Mouse (Mus musculus) gastrocnemius, postnatal 10 days (tissue): Measurements from ENCODE around the gene Rasip1. TPM values are rescaled to one million over a fixed set of nuclear protein-coding genes. Genes with fewer than 3 reads are reported as not detected.
"Not testable (repeated sequence)": the region's sequence is repeated elsewhere in the genome, so short reads cannot be mapped to it uniquely, and the experiment has no call there.

Source experiments
- DNase-seq: peaks from one replicate; pipeline ENCODE4 v3.0.0; 2021; ENCODE audit warnings: mixed read lengths
- total RNA-seq, 2 experiments: library from RNA; stranded (reverse); gene quantifications; 2 replicates each; pipeline ENCODE4 v1.2.3; 2021

Gene Rasip1
- total RNA-seq, 2 experiments from 2014 or later, result 17.2 to 19.7 TPM

- peak; percentile 43 for DNase-seq
Observed at GRCm38 (mm10) chr7:45644183-45644582, 16.9 kb downstream of the Rasip1 start.

- no peak for DNase-seq
Observed at GRCm38 (mm10) chr7:45644872-45645590, 17.7 kb downstream of the Rasip1 start.

DNA sequence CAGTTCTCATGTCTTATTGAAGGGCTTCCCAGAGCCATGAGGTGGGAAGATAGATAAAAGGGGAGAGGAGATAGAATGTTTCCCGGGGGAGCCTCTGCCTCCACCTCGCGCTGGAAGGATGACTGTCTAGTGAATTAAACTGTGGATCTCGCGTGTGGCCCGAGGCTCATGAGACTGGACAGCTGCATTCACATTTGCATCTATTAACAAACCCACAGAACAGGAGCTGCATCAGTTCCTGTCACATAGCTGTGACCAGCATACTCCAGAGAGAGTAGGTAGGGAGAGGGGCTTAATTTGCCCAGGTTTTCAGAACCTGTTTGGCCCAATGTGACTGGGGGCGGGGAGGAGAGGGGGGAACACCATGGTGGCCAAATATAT is 18.3 kb downstream of the Rasip1 start:
- DNase-seq, result no peak

- DNase-seq, result no peak
Observed at GRCm38 (mm10) chr7:45646671-45647070, 19.4 kb downstream of the Rasip1 start.

DNA sequence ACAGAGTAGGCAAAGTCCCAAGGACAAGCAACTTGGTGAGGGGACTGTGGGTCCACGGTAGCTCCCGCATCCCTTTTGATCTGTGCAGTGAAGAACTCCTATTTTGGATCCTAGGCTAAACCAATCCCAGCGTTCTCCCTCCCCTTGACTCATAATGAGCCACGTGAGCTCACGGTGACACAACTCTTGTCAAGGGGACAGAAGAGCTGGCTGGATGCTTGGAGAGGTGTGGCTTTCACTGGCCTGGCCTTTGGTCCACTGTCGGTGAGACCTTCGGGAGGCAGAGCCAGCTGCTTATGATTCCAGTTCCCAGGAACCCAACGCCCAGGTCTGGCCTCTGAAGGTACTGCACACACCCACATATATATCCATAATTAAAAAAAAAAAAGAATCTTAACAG is 22.1 kb downstream of the Rasip1 start:
- DNase-seq, result peak; percentile 39

DNA sequence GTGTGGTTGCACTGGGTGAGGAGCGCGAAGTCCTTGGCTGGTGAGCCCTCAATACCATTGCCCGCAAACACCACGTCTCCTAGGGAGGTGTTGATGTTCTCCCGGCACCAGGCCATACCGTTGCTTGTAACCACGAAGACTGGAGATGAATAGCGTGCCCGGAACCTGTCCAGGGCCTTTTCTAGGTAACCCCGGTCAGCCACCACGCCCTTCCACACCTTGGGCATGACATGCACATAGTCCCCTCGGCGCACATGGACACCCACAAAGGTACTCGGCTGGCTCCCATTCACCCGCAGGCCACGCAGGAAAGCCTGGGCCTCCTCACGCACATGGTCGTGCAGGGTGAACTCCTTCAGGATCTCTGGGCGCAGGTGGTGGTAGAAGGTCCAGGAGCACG is 23.2 kb downstream of the Rasip1 start:
- DNase-seq, result not testable (repeated sequence)

GRCm38 (mm10) chr7:45654424-45655047 is 27.2 kb downstream of the Rasip1 start:
- no peak for DNase-seq

GRCm38 (mm10) chr7:45660746-45661478 is 33.6 kb downstream of the Rasip1 start:
- DNase-seq, result no peak

GRCm38 (mm10) chr7:45661702-45662101 is 34.4 kb downstream of the Rasip1 start:
- not testable (repeated sequence) for DNase-seq

- DNase-seq, result no peak
Observed at GRCm38 (mm10) chr7:45665303-45666138, 38.2 kb downstream of the Rasip1 start.

- DNase-seq, result no peak
Observed at GRCm38 (mm10) chr7:45666161-45666560, 38.9 kb downstream of the Rasip1 start, which contains the start of gene Fut2. Gene Fut2 (minus strand): TSS chr7:45666394.

DNA sequence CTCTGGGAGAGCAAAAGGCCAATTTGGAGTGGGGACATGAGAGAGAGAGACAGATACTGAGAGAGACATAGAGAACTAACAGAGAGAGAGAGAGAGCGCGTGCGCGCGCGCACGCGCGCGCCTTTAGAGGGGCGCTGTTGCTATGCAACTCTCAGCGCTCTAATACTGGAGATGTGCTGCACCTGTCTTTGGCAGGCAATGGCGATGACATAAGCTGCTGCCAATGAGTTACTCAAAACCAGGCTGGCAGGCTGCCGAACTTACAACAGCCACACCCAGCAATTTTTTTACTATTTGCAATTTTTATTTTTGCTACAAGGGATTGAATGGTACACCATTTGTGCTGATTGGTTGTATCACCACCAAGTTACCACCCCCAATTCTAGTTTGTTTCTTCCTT is 40.5 kb downstream of the Rasip1 start:
- DNase-seq, result no peak

- DNase-seq, result no peak
Observed at GRCm38 (mm10) chr7:45668921-45669320, 41.6 kb downstream of the Rasip1 start.

GRCm38 (mm10) chr7:45677627-45678295 is 50.5 kb downstream of the Rasip1 start:
- no peak for DNase-seq

- no peak for DNase-seq
Observed at GRCm38 (mm10) chr7:45678513-45678912, 51.2 kb downstream of the Rasip1 start.

DNA sequence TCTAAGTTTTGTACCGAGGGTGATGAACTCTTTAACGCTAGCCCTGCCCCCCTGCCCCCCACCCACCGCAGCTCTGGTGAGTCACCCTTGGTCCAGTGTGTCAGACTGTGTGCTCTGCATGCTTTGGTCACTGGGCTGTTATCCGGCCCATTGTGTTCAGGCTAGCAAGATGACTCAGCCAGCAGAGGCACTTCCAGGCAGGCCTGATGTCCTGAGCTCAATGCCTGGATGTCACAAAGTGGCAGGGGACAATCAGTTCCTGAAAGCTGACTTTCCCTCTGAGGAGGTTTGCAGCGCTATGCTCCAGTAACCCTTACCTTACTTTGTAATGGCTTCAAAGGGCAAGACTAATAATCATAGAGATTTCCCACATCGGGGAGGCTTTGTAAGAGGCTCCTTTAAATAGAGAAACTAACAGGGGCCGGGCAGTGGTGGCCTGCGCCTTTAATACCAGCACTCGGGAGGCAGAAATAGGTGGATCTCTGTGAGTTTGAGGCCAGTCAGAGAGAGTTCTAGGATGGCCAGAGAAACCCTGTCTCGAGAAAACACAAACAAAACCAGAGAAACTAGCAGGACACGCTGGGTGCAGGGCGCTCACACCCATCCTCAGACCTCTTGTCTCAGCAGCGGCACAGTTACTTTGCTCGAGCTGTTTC is 52.8 kb downstream of the Rasip1 start:
- no peak for DNase-seq

GRCm38 (mm10) chr7:45681046-45681736 is 53.9 kb downstream of the Rasip1 start:
- DNase-seq, result no peak

- peak; percentile 92 for DNase-seq
Observed at GRCm38 (mm10) chr7:45682144-45683126, 55.1 kb downstream of the Rasip1 start.

GRCm38 (mm10) chr7:45683396-45684050 is 56.2 kb downstream of the Rasip1 start, which contains the start of gene Ntn5:
Gene Ntn5 (plus strand): TSS chr7:45684022.
- DNase-seq, result no peak
